Mouse (Mus musculus) brown adipose tissue, adult 24 weeks (tissue): Measurements from ENCODE around the gene Gm17387. TPM values are rescaled to one million over a fixed set of nuclear protein-coding genes. Genes with fewer than 3 reads are reported as not detected.
"Not testable (repeated sequence)": the region's sequence is repeated elsewhere in the genome, so short reads cannot be mapped to it uniquely, and the experiment has no call there.

ENCODE experiments used
- H3K27ac ChIP-seq: fragments of 200-500 bp; replicated peaks from 2 replicates; pipeline ENCODE4 v1.5.1; 2012; ENCODE audit warnings: low read depth, mild to moderate bottlenecking, low read length
- H3K4me1 ChIP-seq: fragments of 200-500 bp; 2 replicates; pipeline ENCODE4 v1.6.1; 2012; ENCODE audit warnings: low read length, mixed read lengths; ENCODE audit not compliant: control insufficient read depth, insufficient read depth, insufficient read length
- H3K4me3 ChIP-seq: fragments of 200-500 bp; 2 replicates; pipeline ENCODE4 v1.5.1; 2012; ENCODE audit warnings: low read depth, mild to moderate bottlenecking, low read length, moderate library complexity; ENCODE audit not compliant: insufficient read depth
- polyA plus RNA-seq: library from polyadenylated mRNA; stranded (reverse); fragments of >200 nt; gene quantifications from 2 replicates; pipeline ENCODE4 v1.2.4, GENCODE M21; 2012; ENCODE audit not compliant: missing spikeins, insufficient read depth, insufficient read length

The Gm17387 gene
- polyA plus RNA-seq, 1 experiment: not detected

- Histone ChIP-seq H3K4me3 (no peak overlapping the region), H3K4me1 (peaks cover 2% of the 10 kb centered on the region; the same call in 1 of the 2 replicates), H3K27ac (no peak overlapping the region)
Measured at GRCm38 (mm10) chr7:141030390-141030789, 1.5 kb downstream of the Gm17387 start.

- H3K27ac ChIP-seq: no peak overlapping the region
- no peaks in the 10 kb centered on the region for H3K4me1 ChIP-seq
- H3K4me3 ChIP-seq: no peak overlapping the region
Measured at GRCm38 (mm10) chr7:141032458-141033167, 3.7 kb downstream of the Gm17387 start.

- H3K4me3 ChIP-seq, H3K27ac ChIP-seq, H3K4me1 ChIP-seq: not testable (repeated sequence)
Measured at GRCm38 (mm10) chr7:141036624-141037023, 7.7 kb downstream of the Gm17387 start.

GRCm38 (mm10) chr7:141038090-141039032 is 9.4 kb downstream of the Gm17387 start:
- Histone ChIP-seq H3K4me3 (no peak overlapping the region), H3K27ac (no peak overlapping the region), H3K4me1 (no peaks in the 10 kb centered on the region)

- Histone ChIP-seq H3K4me3 (no peak overlapping the region), H3K4me1 (no peaks in the 10 kb centered on the region)
Measured at GRCm38 (mm10) chr7:141039386-141040107, 10.6 kb downstream of the Gm17387 start.

GRCm38 (mm10) chr7:141040867-141041606 is 12.1 kb downstream of the Gm17387 start:
- peak overlapping the region; percentile 54 for H3K27ac ChIP-seq
- H3K4me1 ChIP-seq: no peaks in the 10 kb centered on the region
- H3K4me3 ChIP-seq: no peak overlapping the region

More at GRCm38 (mm10) chr7:141039386-141040107, 10.6 kb downstream of the Gm17387 start:
- H3K27ac ChIP-seq: no peak overlapping the region

GRCm38 (mm10) chr7:141041661-141042060 is 12.7 kb downstream of the Gm17387 start:
- Histone ChIP-seq H3K27ac (peak overlapping the region; percentile 54), H3K4me1 (peaks cover 2% of the 10 kb centered on the region; the same call in 1 of the 2 replicates), H3K4me3 (no peak overlapping the region)

- Histone ChIP-seq H3K4me1 (peaks cover 7% of the 10 kb centered on the region; the same call in 1 of the 2 replicates), H3K27ac (no peak overlapping the region)
Measured at GRCm38 (mm10) chr7:141042539-141042938, 13.6 kb downstream of the Gm17387 start.

GRCm38 (mm10) chr7:141046931-141047580 is 18.1 kb downstream of the Gm17387 start:
- H3K27ac ChIP-seq: peak overlapping the region; percentile 95
- peak overlapping the region; percentile 28 for H3K4me3 ChIP-seq
- H3K4me1 ChIP-seq: peaks cover 7% of the 10 kb centered on the region; the same call in 1 of the 2 replicates

More at GRCm38 (mm10) chr7:141042539-141042938, 13.6 kb downstream of the Gm17387 start:
- H3K4me3 ChIP-seq: no peak overlapping the region

- Histone ChIP-seq H3K27ac (peak overlapping the region; percentile 95), H3K4me1 (peaks cover 7% of the 10 kb centered on the region; the same call in 1 of the 2 replicates), H3K4me3 (peak overlapping the region; percentile 45)
Measured at GRCm38 (mm10) chr7:141047581-141048225, 18.8 kb downstream of the Gm17387 start.

- H3K27ac ChIP-seq: peak overlapping the region; percentile 86
- H3K4me3 ChIP-seq: peak overlapping the region; percentile 45
- peaks cover 7% of the 10 kb centered on the region; the same call in 1 of the 2 replicates for H3K4me1 ChIP-seq
Measured at GRCm38 (mm10) chr7:141048226-141049218, 19.6 kb downstream of the Gm17387 start.

- peaks cover 7% of the 10 kb centered on the region; the same call in 1 of the 2 replicates for H3K4me1 ChIP-seq
- no peak overlapping the region for H3K4me3 ChIP-seq
- H3K27ac ChIP-seq: no peak overlapping the region
Measured at GRCm38 (mm10) chr7:141049326-141049725, 20.4 kb downstream of the Gm17387 start.
